Mouse (Mus musculus) ES-E14 (cell line): ENCODE results near the gene E2f3.

Source experiments
- CHD2 ChIP-seq: IDR thresholded peaks from 2 replicates; pipeline ENCODE4 v1.6.1; 2014; ENCODE audit warnings: mild to moderate bottlenecking, low read depth, low read length, inconsistent platforms
- HCFC1 ChIP-seq: IDR thresholded peaks from 2 replicates; pipeline ENCODE4 v1.6.1; 2012; ENCODE audit warnings: low read length, inconsistent platforms, borderline replicate concordance; ENCODE audit not compliant: insufficient read depth
- MAFK ChIP-seq: IDR thresholded peaks from 2 replicates; pipeline ENCODE4 v1.6.1; 2014; ENCODE audit warnings: mild to moderate bottlenecking, low read depth, low read length, inconsistent platforms; ENCODE audit not compliant: insufficient read depth

GRCm38 (mm10) chr13:29966966-29967365 lies 18.9 kb downstream of the E2f3 start:
- TF ChIP-seq MAFK (no peak), CHD2 (no peak), HCFC1 (no peak)
